Mouse (Mus musculus) E14TG2a.4 (cell line): ENCODE results near the gene Galnt13.

ENCODE experiments used
- CTCF ChIP-seq: conservative IDR thresholded peaks from 2 replicates; pipeline ENCODE4 v1.5.1; 2014; ENCODE audit warnings: low read length
- NANOG ChIP-seq: IDR thresholded peaks from 2 replicates; pipeline ENCODE4 v1.6.1; 2014; ENCODE audit warnings: borderline replicate concordance, low read length, mixed read lengths
- POU5F1 ChIP-seq: IDR thresholded peaks from 2 replicates; pipeline ENCODE4 v1.6.1; 2014; ENCODE audit warnings: low read length, borderline replicate concordance

- no peak for TF ChIP-seq CTCF
- TF ChIP-seq NANOG, result no peak
- no peak for TF ChIP-seq POU5F1
Measured at GRCm38 (mm10) chr2:54558357-54559153, 122.4 kb downstream of the Galnt13 start.
